Mouse (Mus musculus): ENCODE data around the gene Rnase13.

DNA sequence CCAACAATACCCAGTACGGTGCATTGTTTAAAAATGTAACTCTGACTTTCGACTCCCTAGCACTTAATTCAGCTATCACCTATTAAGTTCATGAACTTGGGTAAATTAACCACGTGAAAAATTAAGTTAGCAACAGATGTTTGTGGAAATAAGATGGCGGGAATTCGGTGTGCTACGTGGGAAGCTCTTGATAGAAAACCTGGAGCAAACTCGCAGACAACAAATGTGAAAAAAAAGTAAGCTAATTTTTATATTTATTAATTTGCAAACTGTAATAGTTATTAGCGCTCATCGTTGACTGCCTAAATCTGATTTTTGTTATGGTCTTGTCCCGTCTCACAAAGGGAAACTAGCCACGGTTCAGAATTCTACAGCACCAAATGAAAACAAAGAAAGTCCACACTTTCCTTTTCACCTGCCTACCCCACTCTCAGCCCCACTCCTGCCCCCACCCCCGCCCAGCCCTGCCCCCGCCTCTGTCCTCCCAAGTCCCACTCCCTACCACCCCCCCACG lies 38.5 kb downstream of the Rnase13 start:
- TF ChIP-seq POLR2A (IDR thresholded peaks at IDR 0.05; ENCODE audit: low read depth, low read length) (no peak), CTCF (IDR thresholded peaks at IDR 0.05; ENCODE audit: extremely low read depth, insufficient read depth, insufficient read length, insufficient replicate concordance) (no peak)
